Mouse (Mus musculus): ENCODE measurements around the gene Fam81b. TPM values are rescaled to one million over a fixed set of nuclear protein-coding genes. Genes with fewer than 3 reads are reported as not detected.
A peak's percentile ranks its signal among the peaks of the same experiment; 100 is the strongest.

The Fam81b gene
- polyA plus RNA-seq, 1 experiment from 2014 or later = 0.41 TPM

- WGBS = 70% methylated on average over 1 of the region's 1 CpGs
- Histone ChIP-seq H3K4me2 (no peak overlapping the region), H3K27me3 (no peaks in the 10 kb centered on the region), H3K9me3 (no peaks in the 10 kb centered on the region), H3K36me3 (replicated peaks) (no peaks in the 10 kb centered on the region), H3K9ac (no peak overlapping the region), H3K4me1 (no peaks in the 10 kb centered on the region), H3K27ac (no peak overlapping the region), H3K4me3 (replicated peaks) (no peak overlapping the region)
- no peak for ATAC-seq (ENCODE audit: low FRiP score)
These were observed 46.1 kb downstream of the Fam81b start for GRCm38 (mm10) chr13:76258766-76259165.

- H3K4me1 ChIP-seq = no peaks in the 10 kb centered on the region
- no peaks in the 10 kb centered on the region for H3K27me3 ChIP-seq
- no peak overlapping the region for H3K27ac ChIP-seq
- H3K4me2 ChIP-seq = no peak overlapping the region
- no peak overlapping the region for H3K9ac ChIP-seq
- H3K36me3 ChIP-seq (replicated peaks) = no peaks in the 10 kb centered on the region
- no peak for ATAC-seq (ENCODE audit: low FRiP score)
- no peak overlapping the region for H3K4me3 ChIP-seq (replicated peaks)
- H3K9me3 ChIP-seq = no peaks in the 10 kb centered on the region
- 88% methylated on average over 3 of the region's 3 CpGs for WGBS
These were observed 48.5 kb downstream of the Fam81b start for GRCm38 (mm10) chr13:76256350-76256749.

DNA sequence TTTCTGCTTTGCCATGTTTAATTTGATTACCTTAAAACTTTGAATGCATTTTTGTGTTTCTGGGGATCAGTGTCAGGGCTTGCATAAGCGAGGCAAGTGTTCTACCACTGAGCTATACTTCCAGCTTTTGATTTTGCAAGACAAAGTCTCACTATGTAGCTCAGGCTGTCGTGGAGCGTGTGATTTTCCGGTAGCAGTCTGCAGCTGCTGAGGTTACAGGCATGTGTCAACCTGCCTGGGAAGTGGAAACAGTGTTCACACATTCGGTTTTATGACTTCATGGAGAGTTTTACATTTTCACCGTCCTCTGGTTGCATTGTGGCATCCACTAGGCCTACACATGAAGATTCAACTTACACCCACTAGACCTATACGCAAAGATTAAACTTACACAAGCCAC, 54.8 kb downstream of the Fam81b start:
- no peak overlapping the region for H3K9ac ChIP-seq
- no peaks in the 10 kb centered on the region for H3K36me3 ChIP-seq (replicated peaks)
- H3K4me1 ChIP-seq = no peaks in the 10 kb centered on the region
- ATAC-seq (ENCODE audit: low FRiP score) = no peak
- H3K4me2 ChIP-seq = no peak overlapping the region
- no peak overlapping the region for H3K4me3 ChIP-seq (replicated peaks)
- WGBS = 76% methylated on average over 7 of the region's 7 CpGs
- H3K27ac ChIP-seq = no peak overlapping the region
- no peaks in the 10 kb centered on the region for H3K27me3 ChIP-seq
- no peaks in the 10 kb centered on the region for H3K9me3 ChIP-seq

- 74% methylated on average over 1 of the region's 1 CpGs for WGBS
- no peaks in the 10 kb centered on the region for H3K27me3 ChIP-seq
- no peaks in the 10 kb centered on the region for H3K9me3 ChIP-seq
- no peaks in the 10 kb centered on the region for H3K36me3 ChIP-seq (replicated peaks)
- H3K4me3 ChIP-seq (replicated peaks) = no peak overlapping the region
- no peak for ATAC-seq (ENCODE audit: low FRiP score)
- H3K4me2 ChIP-seq = no peak overlapping the region
- no peak overlapping the region for H3K27ac ChIP-seq
- no peak overlapping the region for H3K9ac ChIP-seq
- H3K4me1 ChIP-seq = no peaks in the 10 kb centered on the region
These were observed 55.8 kb downstream of the Fam81b start for GRCm38 (mm10) chr13:76249066-76249465.

DNA sequence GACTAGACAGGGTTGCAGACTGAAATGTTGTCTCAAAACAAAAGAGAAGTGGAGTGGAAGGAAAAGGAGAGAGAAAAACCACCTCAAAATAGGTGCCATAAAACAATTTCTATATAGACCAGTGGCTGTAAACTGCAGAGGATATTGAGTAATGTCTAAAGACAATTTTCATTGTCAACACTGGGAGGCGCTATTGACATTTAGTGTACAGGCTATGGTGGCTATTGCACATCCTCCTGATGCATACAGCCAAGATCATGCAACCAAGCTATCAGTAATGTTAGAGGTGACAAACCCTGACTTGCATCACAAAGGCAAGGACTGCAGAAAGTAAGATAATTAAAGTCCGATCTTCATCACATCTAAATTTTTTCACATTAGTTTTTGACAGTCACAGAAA, 89.5 kb downstream of the Fam81b start:
- no peak overlapping the region for H3K4me2 ChIP-seq
- H3K27ac ChIP-seq = no peak overlapping the region
- H3K27me3 ChIP-seq = no peaks in the 10 kb centered on the region
- ATAC-seq (ENCODE audit: low FRiP score) = peak; percentile 70
- H3K4me1 ChIP-seq = no peaks in the 10 kb centered on the region
- H3K36me3 ChIP-seq (replicated peaks) = no peaks in the 10 kb centered on the region
- no peak overlapping the region for H3K4me3 ChIP-seq (replicated peaks)
- H3K9ac ChIP-seq = no peak overlapping the region
- WGBS = 50% methylated on average over 2 of the region's 2 CpGs
- no peaks in the 10 kb centered on the region for H3K9me3 ChIP-seq

DNA sequence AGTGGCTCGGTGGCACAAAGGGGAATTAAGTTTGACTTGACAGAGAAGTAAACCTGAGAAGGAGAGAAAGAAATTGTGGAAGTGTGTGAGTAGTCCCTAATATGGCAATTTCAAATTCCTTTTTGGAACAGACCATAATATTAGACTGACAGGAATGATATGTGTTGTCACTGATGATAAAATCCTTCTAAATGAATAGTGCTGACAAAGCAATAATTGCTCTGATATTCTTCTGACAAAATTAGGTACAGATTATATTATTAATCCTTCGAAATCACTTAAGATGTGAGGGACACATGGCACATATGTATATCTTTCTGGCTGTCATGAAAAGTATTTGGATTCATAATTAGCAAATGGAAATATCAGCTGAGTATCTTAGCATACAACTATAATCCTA, 89.9 kb downstream of the Fam81b start:
- H3K4me3 ChIP-seq (replicated peaks) = no peak overlapping the region
- no peaks in the 10 kb centered on the region for H3K27me3 ChIP-seq
- no peaks in the 10 kb centered on the region for H3K36me3 ChIP-seq (replicated peaks)
- WGBS = 83% methylated on average over 2 of the region's 2 CpGs
- no peak overlapping the region for H3K27ac ChIP-seq
- H3K9ac ChIP-seq = no peak overlapping the region
- no peaks in the 10 kb centered on the region for H3K9me3 ChIP-seq
- H3K4me2 ChIP-seq = no peak overlapping the region
- no peak for ATAC-seq (ENCODE audit: low FRiP score)
- no peaks in the 10 kb centered on the region for H3K4me1 ChIP-seq

GRCm38 (mm10) chr13:76199943-76200342, 104.9 kb downstream of the Fam81b start:
- Histone ChIP-seq H3K27ac (no peak overlapping the region), H3K27me3 (no peaks in the 10 kb centered on the region), H3K9ac (no peak overlapping the region), H3K4me1 (no peaks in the 10 kb centered on the region), H3K4me2 (no peak overlapping the region), H3K9me3 (no peaks in the 10 kb centered on the region), H3K4me3 (replicated peaks) (no peak overlapping the region), H3K36me3 (replicated peaks) (no peaks in the 10 kb centered on the region)
- ATAC-seq (ENCODE audit: low FRiP score) = no peak
- 95% methylated on average over 4 of the region's 4 CpGs for WGBS

DNA sequence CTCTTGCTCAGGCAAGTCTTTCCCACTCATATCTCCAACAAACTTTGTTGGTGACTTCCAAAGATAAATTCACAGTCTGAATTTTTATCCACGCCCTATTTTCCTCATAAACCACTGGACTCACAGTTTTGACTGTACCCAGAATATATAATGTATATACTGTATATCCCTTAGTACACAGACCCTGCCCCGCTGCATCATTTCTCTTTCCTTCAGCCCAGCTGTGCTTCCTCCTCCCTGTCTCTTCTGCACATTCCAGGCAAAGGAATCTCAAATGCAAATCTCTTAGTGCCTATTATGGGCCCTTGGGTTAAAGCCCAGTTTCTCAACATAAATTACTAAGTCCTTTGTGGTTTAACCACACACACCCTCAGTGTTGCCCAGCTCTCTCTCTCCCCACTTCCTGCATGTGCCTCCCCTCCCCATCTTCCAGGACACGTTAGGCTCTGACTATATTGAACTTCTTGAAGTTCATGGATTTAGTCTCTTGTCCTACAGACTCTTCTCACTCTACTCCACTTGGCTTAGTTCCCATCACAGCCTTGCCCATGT, 107.5 kb downstream of the Fam81b start:
- H3K4me1 ChIP-seq = no peaks in the 10 kb centered on the region
- H3K4me3 ChIP-seq (replicated peaks) = no peak overlapping the region
- H3K27me3 ChIP-seq = no peaks in the 10 kb centered on the region
- no peak overlapping the region for H3K27ac ChIP-seq
- ATAC-seq (ENCODE audit: low FRiP score) = no peak
- 91% methylated on average over 3 of the region's 3 CpGs for WGBS
- H3K36me3 ChIP-seq (replicated peaks) = 0 out of 2 replicates have a peak, but pooled peaks cover 3% of the 10 kb centered on the region
- H3K9ac ChIP-seq = no peak overlapping the region
- no peak overlapping the region for H3K4me2 ChIP-seq
- no peaks in the 10 kb centered on the region for H3K9me3 ChIP-seq

DNA sequence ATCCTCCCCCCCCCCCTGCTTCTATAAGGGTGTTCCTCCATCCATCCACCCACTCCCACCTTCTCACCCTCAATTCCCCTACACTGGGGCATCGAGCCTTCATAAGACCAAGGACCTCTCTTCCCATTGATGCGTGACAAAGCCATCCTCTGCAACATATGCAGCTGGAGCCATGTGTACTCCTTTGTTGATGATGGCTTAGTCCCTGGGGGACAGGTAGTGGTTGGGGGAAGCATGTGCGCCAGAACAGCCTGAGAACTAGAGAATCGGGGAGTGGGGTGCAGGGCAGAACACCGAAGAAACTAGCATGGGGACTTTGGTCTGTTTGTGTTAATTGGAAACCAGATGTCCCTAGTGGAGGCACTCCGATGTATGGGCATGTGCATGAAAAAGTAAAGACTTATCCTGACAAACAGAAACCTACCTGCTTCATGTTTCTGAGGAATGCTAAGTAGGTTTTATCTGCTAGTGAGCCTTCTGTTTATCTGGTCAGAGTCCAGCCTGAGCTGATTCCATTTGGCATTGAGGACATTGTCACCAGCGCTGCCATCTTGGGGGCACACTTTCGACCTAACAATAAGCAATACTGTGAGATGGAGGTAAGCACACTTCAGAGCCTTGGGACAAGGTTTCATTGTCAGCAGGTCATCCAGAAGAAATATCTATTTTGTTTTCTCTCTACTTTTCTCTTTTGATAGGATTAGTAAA, 109.3 kb downstream of the Fam81b start:
- Histone ChIP-seq H3K4me3 (replicated peaks) (no peak overlapping the region), H3K9ac (no peak overlapping the region), H3K27ac (no peak overlapping the region), H3K9me3 (no peaks in the 10 kb centered on the region), H3K27me3 (no peaks in the 10 kb centered on the region), H3K4me1 (no peaks in the 10 kb centered on the region), H3K4me2 (no peak overlapping the region), H3K36me3 (replicated peaks) (peaks cover 19% of the 10 kb centered on the region)
- no peak for ATAC-seq (ENCODE audit: low FRiP score)
- 89% methylated on average over 8 of the region's 8 CpGs for WGBS

DNA sequence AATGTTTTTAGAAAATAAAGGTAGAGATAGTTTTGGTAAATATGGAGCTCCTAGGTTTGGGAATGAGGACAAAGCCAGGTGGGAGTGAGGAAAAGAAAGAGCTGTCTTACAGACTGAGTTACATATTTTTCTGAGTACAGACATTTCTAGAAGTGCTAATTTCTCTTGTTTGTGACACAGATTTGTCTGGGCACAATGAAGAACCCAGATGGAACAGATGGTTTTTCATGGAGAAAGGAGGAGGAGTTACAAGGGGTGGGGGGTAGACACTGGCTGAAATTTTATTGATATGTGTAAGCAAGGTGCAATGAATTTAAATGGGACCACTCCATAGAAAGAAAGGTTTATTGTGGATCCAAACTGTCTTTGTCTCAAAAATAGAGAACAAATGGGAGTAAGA, 109.9 kb downstream of the Fam81b start:
- no peaks in the 10 kb centered on the region for H3K4me1 ChIP-seq
- H3K27me3 ChIP-seq = no peaks in the 10 kb centered on the region
- peak; percentile 45; the same call in 1 of the 2 replicates for ATAC-seq (ENCODE audit: low FRiP score)
- H3K9me3 ChIP-seq = no peaks in the 10 kb centered on the region
- H3K4me2 ChIP-seq = no peak overlapping the region
- H3K9ac ChIP-seq = no peak overlapping the region
- peaks cover 23% of the 10 kb centered on the region for H3K36me3 ChIP-seq (replicated peaks)
- H3K27ac ChIP-seq = no peak overlapping the region
- no peak overlapping the region for H3K4me3 ChIP-seq (replicated peaks)

DNA sequence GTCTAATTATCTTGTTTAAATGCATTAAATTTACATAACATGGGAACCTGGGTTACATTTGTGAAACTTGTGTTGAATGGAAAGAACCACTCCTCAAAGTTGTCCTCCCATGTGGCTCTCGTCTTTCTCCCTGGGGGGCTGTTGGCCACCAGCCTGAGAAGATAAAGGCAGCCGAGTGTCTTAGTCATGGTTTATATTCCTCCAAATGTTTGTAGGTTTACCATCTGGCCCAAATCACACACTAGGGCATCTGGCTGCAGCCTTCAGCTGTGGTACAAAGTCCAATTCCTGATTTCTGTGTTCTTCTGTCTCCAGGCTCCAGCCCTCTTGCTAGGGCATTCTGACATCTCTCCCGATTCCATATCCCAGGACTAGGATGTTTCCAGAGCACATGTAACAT, 114.6 kb downstream of the Fam81b start:
- H3K36me3 ChIP-seq (replicated peaks) = peaks cover 38% of the 10 kb centered on the region
- no peak overlapping the region for H3K9ac ChIP-seq
- no peak overlapping the region for H3K4me2 ChIP-seq
- no peaks in the 10 kb centered on the region for H3K27me3 ChIP-seq
- 88% methylated on average over 3 of the region's 3 CpGs for WGBS
- ATAC-seq (ENCODE audit: low FRiP score) = no peak
- H3K4me3 ChIP-seq (replicated peaks) = no peak overlapping the region
- H3K4me1 ChIP-seq = no peaks in the 10 kb centered on the region
- H3K9me3 ChIP-seq = no peaks in the 10 kb centered on the region
- H3K27ac ChIP-seq = no peak overlapping the region

- 91% methylated on average over 3 of the region's 3 CpGs for WGBS
- peaks cover 38% of the 10 kb centered on the region for H3K36me3 ChIP-seq (replicated peaks)
- H3K4me2 ChIP-seq = no peak overlapping the region
- H3K9me3 ChIP-seq = no peaks in the 10 kb centered on the region
- no peak overlapping the region for H3K27ac ChIP-seq
- H3K27me3 ChIP-seq = no peaks in the 10 kb centered on the region
- H3K4me1 ChIP-seq = no peaks in the 10 kb centered on the region
- ATAC-seq (ENCODE audit: low FRiP score) = no peak
- no peak overlapping the region for H3K4me3 ChIP-seq (replicated peaks)
- H3K9ac ChIP-seq = no peak overlapping the region
These were observed 115.7 kb downstream of the Fam81b start for GRCm38 (mm10) chr13:76189190-76189589.

DNA sequence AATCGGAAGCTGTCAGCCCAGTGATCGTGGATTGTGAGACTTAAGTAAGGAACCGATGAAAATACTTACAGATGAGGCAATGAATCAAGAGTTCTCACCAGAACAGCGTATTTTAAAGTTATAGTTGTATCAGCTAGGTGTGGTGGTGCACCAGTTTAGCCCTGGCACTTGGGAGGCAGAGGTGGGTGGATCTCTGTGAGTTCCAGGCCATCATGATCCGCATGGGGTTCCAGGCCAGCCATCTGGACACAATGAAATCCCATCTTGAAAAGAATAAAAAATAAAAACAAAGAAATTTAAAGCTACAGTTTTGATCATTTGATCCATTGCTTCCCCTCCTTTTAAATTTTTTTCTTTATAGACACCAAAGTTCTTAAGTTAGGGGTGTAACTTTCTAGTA, 117.2 kb downstream of the Fam81b start:
- Histone ChIP-seq H3K9me3 (no peaks in the 10 kb centered on the region), H3K4me1 (no peaks in the 10 kb centered on the region), H3K36me3 (replicated peaks) (peaks cover 40% of the 10 kb centered on the region), H3K4me3 (replicated peaks) (no peak overlapping the region), H3K4me2 (no peak overlapping the region), H3K9ac (no peak overlapping the region), H3K27me3 (no peaks in the 10 kb centered on the region), H3K27ac (no peak overlapping the region)
- WGBS = 95% methylated on average over 5 of the region's 5 CpGs
- ATAC-seq (ENCODE audit: low FRiP score) = no peak
